Mouse (Mus musculus) liver, embryonic 16.5 days (tissue): ENCODE data around the gene Pabpc4. TPM values are rescaled to one million over a fixed set of nuclear protein-coding genes. Genes with fewer than 3 reads are reported as not detected.
A peak's percentile ranks its signal among the peaks of the same experiment; 100 is the strongest.

Experiments
- ATAC-seq: fragments of 200-750 bp; cut with Nextera tagmentation; 2 replicates; pipeline ENCODE4 v1.8.0; 2017; ENCODE audit warnings: low read depth, mild to moderate bottlenecking, moderate number of reproducible peaks, moderate library complexity
- H3K27ac ChIP-seq: fragments of 300-500 bp; sonication (generic); 2 replicates; pipeline ENCODE4 v1.5.1; 2014; ENCODE audit warnings: mild to moderate bottlenecking, low read length
- H3K27me3 ChIP-seq: fragments of 300-500 bp; sonication (generic); 2 replicates; pipeline ENCODE4 v1.6.1; 2014; ENCODE audit warnings: low read depth, low read length, mixed read lengths; ENCODE audit not compliant: control insufficient read depth, insufficient read depth
- H3K36me3 ChIP-seq: fragments of 300-500 bp; sonication (generic); 2 replicates; pipeline ENCODE4 v1.6.1; 2014; ENCODE audit warnings: mild to moderate bottlenecking; ENCODE audit not compliant: control insufficient read depth, insufficient read depth
- H3K4me1 ChIP-seq: fragments of 300-500 bp; sonication (generic); 2 replicates; pipeline ENCODE4 v1.6.1; 2014; ENCODE audit warnings: low read depth, low read length, mixed read lengths; ENCODE audit not compliant: control insufficient read depth
- H3K4me2 ChIP-seq: fragments of 300-500 bp; sonication (generic); 2 replicates; pipeline ENCODE4 v1.6.1; 2014; ENCODE audit warnings: low read depth, low read length, mixed read lengths
- H3K4me3 ChIP-seq: fragments of 300-500 bp; sonication (generic); 2 replicates; pipeline ENCODE4 v1.5.1; 2014; ENCODE audit warnings: low read depth, mild to moderate bottlenecking, low read length
- H3K9ac ChIP-seq: fragments of 300-500 bp; sonication (generic); 2 replicates; pipeline ENCODE4 v1.6.1; 2014; ENCODE audit warnings: low read depth, low read length
- H3K9me3 ChIP-seq: fragments of 300-500 bp; sonication (generic); replicated peaks from 2 replicates; pipeline ENCODE4 v1.6.1; 2016; ENCODE audit warnings: low read length; ENCODE audit not compliant: control insufficient read depth
- WGBS: fragments of 180-500 bp; shearing (Covaris S2); extraction: QIAGEN DNeasy Blood & Tissue Kit; methylation state at CpG from one replicate; pipeline ENCODE4 v1.1.7; 2014; ENCODE audit not compliant: insufficient replicate concordance; 5-methylcytosine and 5-hydroxymethylcytosine counted together
- polyA plus RNA-seq: library from polyadenylated mRNA; unstranded; fragments of >200 nt; fragmentation: Nextera tagmentation; extraction: Ambion mirVana; gene quantifications from 2 replicates; pipeline ENCODE4 v1.2.1, GENCODE M21; 2015

Gene Pabpc4
- polyA plus RNA-seq, 1 experiment from 2014 or later, result 73.8 TPM

- peaks cover 39% of the 10 kb centered on the region for H3K27me3 ChIP-seq
- no peaks in the 10 kb centered on the region for H3K9me3 ChIP-seq
- peaks cover 14% of the 10 kb centered on the region for H3K4me1 ChIP-seq
- H3K4me3 ChIP-seq, result peak overlapping the region; percentile 62
- WGBS, result 3% methylated on average over 43 of the region's 43 CpGs
- no peak overlapping the region; the same call in 1 of the 2 replicates for H3K9ac ChIP-seq
- no peaks in the 10 kb centered on the region for H3K36me3 ChIP-seq
- no peak overlapping the region for H3K27ac ChIP-seq
- peak; percentile 12; the same call in 1 of the 2 replicates for ATAC-seq
- H3K4me2 ChIP-seq, result peak overlapping the region; percentile 77
Observed at GRCm38 (mm10) chr4:123342091-123342641, 80.0 kb downstream of the Pabpc4 start.

GRCm38 (mm10) chr4:123342642-123343470 lies 80.7 kb downstream of the Pabpc4 start, which contains the start of gene Bmp8a:
Bmp8a (minus strand) TSS chr4:123343252.
- Histone ChIP-seq H3K4me2 (peak within 1 kb of the TSS; percentile 77), H3K36me3 (no peaks in the 10 kb centered on the region), H3K4me1 (peaks cover 14% of the 10 kb centered on the region), H3K4me3 (peak within 1 kb of the TSS; percentile 62), H3K9me3 (no peaks in the 10 kb centered on the region), H3K9ac (peak within 1 kb of the TSS; percentile 33; the same call in 1 of the 2 replicates), H3K27ac (no peak within 1 kb of the TSS), H3K27me3 (peaks cover 39% of the 10 kb centered on the region)
- peak; percentile 77 for ATAC-seq
- under 1% methylated on average over 65 of the region's 65 CpGs for WGBS

- no peaks in the 10 kb centered on the region for H3K9me3 ChIP-seq
- 0 out of 2 replicates have a peak, but pooled peaks have one; percentile 5 for ATAC-seq
- H3K4me2 ChIP-seq, result peak overlapping the region; percentile 77
- H3K36me3 ChIP-seq, result no peaks in the 10 kb centered on the region
- peak overlapping the region; percentile 62 for H3K4me3 ChIP-seq
- WGBS, result 6% methylated on average over 6 of the region's 6 CpGs
- peak overlapping the region; percentile 33; the same call in 1 of the 2 replicates for H3K9ac ChIP-seq
- H3K4me1 ChIP-seq, result peaks cover 14% of the 10 kb centered on the region
- H3K27me3 ChIP-seq, result peaks cover 39% of the 10 kb centered on the region
- no peak overlapping the region for H3K27ac ChIP-seq
Observed at GRCm38 (mm10) chr4:123343471-123343789, 81.3 kb downstream of the Pabpc4 start.

Other genes starting within 250 kb of the Pabpc4 start
- gene Trit1, start 245.8 kb upstream of the Pabpc4 start, polyA plus RNA-seq, result 6.3 and 7.0 TPM in 2 replicates
- gene Bmp8b, start 157.2 kb upstream of the Pabpc4 start, polyA plus RNA-seq, result 0.28 and 0.30 TPM in 2 replicates
- gene Oxct2b, start 146.1 kb upstream of the Pabpc4 start, polyA plus RNA-seq, result 0.06 TPM in 1 of 2 replicates, not detected in the other
- gene Ppie, start 122.4 kb upstream of the Pabpc4 start, polyA plus RNA-seq, result 33.4 and 34.3 TPM in 2 replicates
- not detected in 2 replicates for gene Hpcal4, start 79.1 kb upstream of the Pabpc4 start, polyA plus RNA-seq
- gene Nt5c1a, start 60.8 kb upstream of the Pabpc4 start, polyA plus RNA-seq, result not detected in 2 replicates
- 1.1 and 1.2 TPM in 2 replicates for gene Heyl, start 28.8 kb upstream of the Pabpc4 start, polyA plus RNA-seq
- gene Oxct2a, start 61.3 kb downstream of the Pabpc4 start, polyA plus RNA-seq, result not detected in 2 replicates
- 0.09 and 0.21 TPM in 2 replicates for gene Bmp8a, start 80.9 kb downstream of the Pabpc4 start, polyA plus RNA-seq